Mouse (Mus musculus): ENCODE measurements around the gene Mypn. TPM values are rescaled to one million over a fixed set of nuclear protein-coding genes. Genes with fewer than 3 reads are reported as not detected.

The Mypn gene
- total and polyA plus RNA-seq, 2 experiments from 2014 or later: 12.7 to 26.5 TPM

DNA sequence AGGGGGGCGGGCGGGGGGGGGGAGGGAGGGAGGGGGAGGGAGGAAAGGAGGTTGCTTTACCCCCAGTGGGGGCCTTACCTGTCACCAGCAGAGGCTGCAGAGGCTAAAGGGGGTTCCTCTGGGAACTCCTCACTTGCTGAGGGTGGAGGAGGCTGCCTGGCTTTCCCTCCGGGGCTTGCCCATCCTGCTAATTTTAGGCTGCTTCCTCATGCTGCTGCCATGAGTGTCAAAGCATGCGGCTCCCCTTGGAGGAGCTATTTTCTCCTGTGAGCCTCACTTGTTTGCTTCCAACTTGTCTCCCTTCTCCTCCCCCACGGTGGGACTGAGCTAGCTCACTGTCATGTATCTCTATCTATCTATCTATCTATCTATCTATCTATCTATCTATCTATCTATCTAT, 27.1 kb upstream of the Mypn start:
- ATAC-seq (ENCODE audit: insufficient read depth, low read depth): peak; percentile 89
- no peaks in the 10 kb centered on the region for H3K9me3 ChIP-seq (replicated peaks; ENCODE audit: control insufficient read depth, low read length)

GRCm38 (mm10) chr10:63230266-63230665, 26.5 kb upstream of the Mypn start:
- ATAC-seq (ENCODE audit: insufficient read depth, low read depth) (no peak), DNase-seq (ENCODE audit: low spot score) (no peak)
- peaks cover 10% of the 10 kb centered on the region for H3K4me1 ChIP-seq (ENCODE audit: control insufficient read depth, insufficient read depth)
- no peak overlapping the region for H3K4me2 ChIP-seq (ENCODE audit: low read depth, low read length)
- H3K27me3 ChIP-seq (ENCODE audit: control insufficient read depth, insufficient read depth, low read length): no peaks in the 10 kb centered on the region
- no peak overlapping the region for H3K9ac ChIP-seq (replicated peaks; ENCODE audit: low read depth, low read length)
- no peaks in the 10 kb centered on the region for H3K9me3 ChIP-seq (replicated peaks; ENCODE audit: control insufficient read depth, low read length)
- TF ChIP-seq EP300 (IDR thresholded peaks at IDR 0.05; ENCODE audit: low read depth) (no peak), CTCF (IDR thresholded peaks at IDR 0.05; ENCODE audit: low read depth) (no peak)
- no peak overlapping the region for H3K4me3 ChIP-seq (ENCODE audit: low read depth, low read length)
- H3K36me3 ChIP-seq (replicated peaks; ENCODE audit: control insufficient read depth, insufficient read depth, low read length): no peaks in the 10 kb centered on the region
- no peak overlapping the region for H3K27ac ChIP-seq (ENCODE audit: low read depth)
- WGBS: 63% methylated on average over 7 of the region's 7 CpGs

More for the DNA sequence above, 27.1 kb upstream of the Mypn start:
- Histone ChIP-seq H3K27me3 (ENCODE audit: control insufficient read depth, insufficient read depth, low read length) (no peaks in the 10 kb centered on the region), H3K4me3 (ENCODE audit: low read depth, low read length) (no peak overlapping the region), H3K9ac (replicated peaks; ENCODE audit: low read depth, low read length) (no peak overlapping the region), H3K36me3 (replicated peaks; ENCODE audit: control insufficient read depth, insufficient read depth, low read length) (no peaks in the 10 kb centered on the region), H3K4me1 (ENCODE audit: control insufficient read depth, insufficient read depth) (peaks cover 10% of the 10 kb centered on the region), H3K27ac (ENCODE audit: low read depth) (no peak overlapping the region), H3K4me2 (ENCODE audit: low read depth, low read length) (no peak overlapping the region)
- peak; percentile 10; the same call in 1 of the 2 replicates for TF ChIP-seq CTCF (IDR thresholded peaks at IDR 0.05; ENCODE audit: low read depth)
- TF ChIP-seq EP300 (IDR thresholded peaks at IDR 0.05; ENCODE audit: low read depth): no peak
- 4% methylated on average over 3 of the region's 5 CpGs for whole genome bisulfite sequencing
- peak; percentile 77 for DNase-seq (ENCODE audit: low spot score)

DNA sequence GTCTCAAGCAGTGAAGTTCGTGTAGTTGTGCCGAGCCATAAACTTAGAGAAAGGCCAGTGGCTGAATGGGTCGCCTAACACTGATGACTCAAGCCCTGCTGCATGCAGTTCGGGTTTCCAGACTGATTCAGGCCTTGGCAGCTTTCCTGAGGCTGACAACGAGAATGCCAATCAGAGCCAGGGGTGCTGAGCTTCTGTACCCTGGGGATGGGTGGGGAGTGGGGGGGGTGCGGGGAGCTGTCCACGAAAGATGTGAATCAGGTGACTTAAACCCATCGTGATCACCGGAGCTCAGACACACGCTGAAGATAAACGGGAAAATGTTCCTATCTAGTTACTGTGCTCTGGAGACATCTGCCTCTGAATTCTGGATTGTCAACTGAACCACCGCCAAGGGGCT, 20.6 kb upstream of the Mypn start:
- Histone ChIP-seq H3K27me3 (ENCODE audit: control insufficient read depth, insufficient read depth, low read length) (no peaks in the 10 kb centered on the region), H3K4me2 (ENCODE audit: low read depth, low read length) (no peak overlapping the region), H3K9me3 (replicated peaks; ENCODE audit: control insufficient read depth, low read length) (no peaks in the 10 kb centered on the region), H3K4me1 (ENCODE audit: control insufficient read depth, insufficient read depth) (no peaks in the 10 kb centered on the region), H3K36me3 (replicated peaks; ENCODE audit: control insufficient read depth, insufficient read depth, low read length) (no peaks in the 10 kb centered on the region), H3K9ac (replicated peaks; ENCODE audit: low read depth, low read length) (no peak overlapping the region), H3K4me3 (ENCODE audit: low read depth, low read length) (no peak overlapping the region), H3K27ac (ENCODE audit: low read depth) (no peak overlapping the region)
- 47% methylated on average over 12 of the region's 12 CpGs for WGBS
- no peak for DNase-seq (ENCODE audit: low spot score)
- TF ChIP-seq CTCF (IDR thresholded peaks at IDR 0.05; ENCODE audit: low read depth): no peak
- no peak for TF ChIP-seq EP300 (IDR thresholded peaks at IDR 0.05; ENCODE audit: low read depth)
- ATAC-seq (ENCODE audit: insufficient read depth, low read depth): no peak

GRCm38 (mm10) chr10:63221081-63221783, 17.5 kb upstream of the Mypn start:
- H3K4me1 ChIP-seq (ENCODE audit: control insufficient read depth, insufficient read depth): no peaks in the 10 kb centered on the region
- no peak for DNase-seq (ENCODE audit: low spot score)
- no peak overlapping the region for H3K27ac ChIP-seq (ENCODE audit: low read depth)
- ATAC-seq (ENCODE audit: insufficient read depth, low read depth): no peak
- H3K9ac ChIP-seq (replicated peaks; ENCODE audit: low read depth, low read length): no peak overlapping the region
- WGBS: 72% methylated on average over 7 of the region's 7 CpGs
- no peaks in the 10 kb centered on the region for H3K27me3 ChIP-seq (ENCODE audit: control insufficient read depth, insufficient read depth, low read length)
- TF ChIP-seq EP300 (IDR thresholded peaks at IDR 0.05; ENCODE audit: low read depth): no peak
- no peak for TF ChIP-seq CTCF (IDR thresholded peaks at IDR 0.05; ENCODE audit: low read depth)
- no peaks in the 10 kb centered on the region for H3K36me3 ChIP-seq (replicated peaks; ENCODE audit: control insufficient read depth, insufficient read depth, low read length)
- H3K9me3 ChIP-seq (replicated peaks; ENCODE audit: control insufficient read depth, low read length): no peaks in the 10 kb centered on the region
- H3K4me3 ChIP-seq (ENCODE audit: low read depth, low read length): no peak overlapping the region
- no peak overlapping the region for H3K4me2 ChIP-seq (ENCODE audit: low read depth, low read length)

GRCm38 (mm10) chr10:63208871-63209270, 5.1 kb upstream of the Mypn start:
- no peak for DNase-seq (ENCODE audit: low spot score)
- no peak for ATAC-seq (ENCODE audit: insufficient read depth, low read depth)
- Histone ChIP-seq H3K9me3 (replicated peaks; ENCODE audit: control insufficient read depth, low read length) (no peaks in the 10 kb centered on the region), H3K4me1 (ENCODE audit: control insufficient read depth, insufficient read depth) (no peaks in the 10 kb centered on the region), H3K9ac (replicated peaks; ENCODE audit: low read depth, low read length) (no peak overlapping the region), H3K27ac (ENCODE audit: low read depth) (no peak overlapping the region), H3K4me3 (ENCODE audit: low read depth, low read length) (no peak overlapping the region), H3K36me3 (replicated peaks; ENCODE audit: control insufficient read depth, insufficient read depth, low read length) (no peaks in the 10 kb centered on the region), H3K4me2 (ENCODE audit: low read depth, low read length) (no peak overlapping the region), H3K27me3 (ENCODE audit: control insufficient read depth, insufficient read depth, low read length) (no peaks in the 10 kb centered on the region)
- 63% methylated on average over 6 of the region's 6 CpGs for WGBS
- no peak for TF ChIP-seq EP300 (IDR thresholded peaks at IDR 0.05; ENCODE audit: low read depth)

DNA sequence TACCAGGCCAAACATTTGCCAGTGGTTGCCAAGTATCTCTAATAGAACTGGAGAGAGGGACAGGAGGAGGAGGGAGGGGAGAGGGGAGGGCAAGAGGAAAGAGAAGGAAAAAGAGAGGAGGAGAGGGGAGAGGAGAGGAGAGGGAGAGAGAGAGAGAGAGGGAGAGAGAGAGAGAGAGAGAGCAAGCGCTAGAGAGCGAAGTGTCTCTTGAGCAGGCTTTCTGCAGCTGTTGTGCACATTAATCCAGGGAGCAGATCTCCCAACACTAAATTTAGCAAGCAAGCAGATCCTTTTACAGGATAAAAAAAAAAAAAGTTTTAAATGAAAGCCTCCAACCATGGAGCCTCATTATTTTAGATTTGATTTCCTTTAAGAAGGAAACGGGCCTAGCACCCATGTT, 750 bp downstream of the Mypn start:
- DNase-seq (ENCODE audit: low spot score): no peak
- H3K36me3 ChIP-seq (replicated peaks; ENCODE audit: control insufficient read depth, insufficient read depth, low read length): no peaks in the 10 kb centered on the region
- peak overlapping the region; percentile 83 for H3K27ac ChIP-seq (ENCODE audit: low read depth)
- H3K4me2 ChIP-seq (ENCODE audit: low read depth, low read length): peak overlapping the region; percentile 56
- peak overlapping the region; percentile 49 for H3K4me3 ChIP-seq (ENCODE audit: low read depth, low read length)
- peaks cover 4% of the 10 kb centered on the region; the same call in 1 of the 2 replicates for H3K4me1 ChIP-seq (ENCODE audit: control insufficient read depth, insufficient read depth)
- 34% methylated on average over 3 of the region's 3 CpGs for WGBS
- no peaks in the 10 kb centered on the region for H3K27me3 ChIP-seq (ENCODE audit: control insufficient read depth, insufficient read depth, low read length)
- no peaks in the 10 kb centered on the region for H3K9me3 ChIP-seq (replicated peaks; ENCODE audit: control insufficient read depth, low read length)
- ATAC-seq (ENCODE audit: insufficient read depth, low read depth): no peak
- TF ChIP-seq CTCF (IDR thresholded peaks at IDR 0.05; ENCODE audit: low read depth) (no peak), EP300 (IDR thresholded peaks at IDR 0.05; ENCODE audit: low read depth) (no peak)
- peak overlapping the region; percentile 53 for H3K9ac ChIP-seq (replicated peaks; ENCODE audit: low read depth, low read length)
